Mouse (Mus musculus) pancreas, adult 10 weeks (tissue): ENCODE measurements around the gene Cwh43. TPM values are rescaled to one million over a fixed set of nuclear protein-coding genes. Genes with fewer than 3 reads are reported as not detected.

Experiments
- polyA plus RNA-seq: library from polyadenylated mRNA; stranded (reverse); fragments of 350-450 nt; fragmentation: Illumina TruSeq; extraction: RNeasy Lipid Tissue Mini Kit (QIAGEN cat#74804); gene quantifications from one replicate; pipeline ENCODE4 v1.2.3, GENCODE M21; 2015; ENCODE audit warnings: low read depth, low replicate concordance; ENCODE audit not compliant: insufficient read depth

The Cwh43 gene
- polyA plus RNA-seq = not detected

GRCm38 (mm10) chr5:73405981-73406722 is at the start of gene Cwh43:
Gene Cwh43, plus strand, starts transcription at chr5:73406075.

GRCm38 (mm10) chr5:73480700-73481099 is 74.8 kb downstream of the Cwh43 start, which contains the start of gene Dcun1d4:
Gene Dcun1d4, plus strand, starts transcription at chr5:73481000.

Other genes starting within 250 kb of the Cwh43 start
- 18.1 TPM for gene Fryl, start 149.5 kb upstream of the Cwh43 start, polyA plus RNA-seq
- 58.3 TPM for gene Ociad1, start 113.3 kb upstream of the Cwh43 start, polyA plus RNA-seq
- gene Ociad2, start 65.0 kb upstream of the Cwh43 start, polyA plus RNA-seq = 5.1 TPM
- gene Dcun1d4, start 74.9 kb downstream of the Cwh43 start, polyA plus RNA-seq = 2.7 TPM
- not detected for gene Lrrc66, start 226.5 kb downstream of the Cwh43 start, polyA plus RNA-seq
- gene Sgcb, start 241.7 kb downstream of the Cwh43 start, polyA plus RNA-seq = 2.5 TPM
- not detected for gene Spata18, start 245.3 kb downstream of the Cwh43 start, polyA plus RNA-seq